Mouse (Mus musculus) bone marrow, adult 2 months (tissue): ENCODE measurements around the gene Arhgef28. TPM values are rescaled to one million over a fixed set of nuclear protein-coding genes. Genes with fewer than 3 reads are reported as not detected.

ENCODE experiments used
- H3K27ac ChIP-seq: fragments of 200-500 bp; 2 replicates; pipeline ENCODE4 v1.5.1; 2012; ENCODE audit warnings: low read depth, mild to moderate bottlenecking, control low read depth, inconsistent platforms, low read length; ENCODE audit not compliant: control insufficient read depth, poor library complexity, insufficient read depth
- H3K4me1 ChIP-seq: fragments of 200-500 bp; 2 replicates; pipeline ENCODE4 v1.6.1; 2011; ENCODE audit warnings: low read length; ENCODE audit not compliant: control insufficient read depth, insufficient read depth
- H3K4me3 ChIP-seq: fragments of 200-500 bp; replicated peaks from 2 replicates; pipeline ENCODE3; 2011; ENCODE audit warnings: mild to moderate bottlenecking, low read depth, low read length, control low read depth; ENCODE audit not compliant: control insufficient read depth
- CTCF ChIP-seq: fragments of 200-500 bp; IDR thresholded peaks from 2 replicates; pipeline ENCODE4 v1.5.1; 2011; ENCODE audit warnings: low read length, control low read depth; ENCODE audit not compliant: control insufficient read depth, insufficient read depth
- POLR2A ChIP-seq: fragments of 200-500 bp; IDR thresholded peaks from 2 replicates; pipeline ENCODE4 v1.6.1; 2011; ENCODE audit warnings: low read depth, mild to moderate bottlenecking, control low read depth, low read length, borderline replicate concordance; ENCODE audit not compliant: control insufficient read depth
- WGBS: fragments of 180-500 bp; shearing (Covaris S2); methylation state at CpG from one replicate; pipeline ENCODE4 v1.1.7; 2018; 5-methylcytosine and 5-hydroxymethylcytosine counted together
- polyA plus RNA-seq: library from polyadenylated mRNA; stranded (reverse); fragments of >200 nt; gene quantifications from 2 replicates; pipeline ENCODE4 v1.2.4, GENCODE M21; 2011; ENCODE audit warnings: low replicate concordance; ENCODE audit not compliant: missing spikeins, insufficient read depth, insufficient read length

Gene Arhgef28
- polyA plus RNA-seq, 1 experiment, result 2.7 TPM

DNA sequence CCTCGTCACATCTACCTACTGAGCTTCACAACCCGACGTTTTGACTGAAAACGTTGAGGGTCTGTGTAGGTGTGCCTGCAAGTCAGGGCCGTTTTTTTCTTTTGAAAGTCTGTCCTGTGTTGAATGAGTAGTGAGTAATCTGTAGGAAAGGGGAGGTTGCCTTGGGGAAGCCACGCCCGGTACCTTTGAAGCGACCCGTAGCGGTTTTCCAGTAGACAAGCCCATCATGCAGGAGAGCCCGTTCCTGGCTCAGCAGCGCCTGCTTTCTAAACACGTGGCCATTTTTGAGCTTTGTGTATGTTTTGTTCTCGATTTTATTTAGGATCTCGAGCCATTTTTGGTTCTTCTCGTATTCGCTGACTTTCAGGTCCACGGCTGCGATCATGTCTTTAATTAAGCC, 252.7 kb downstream of the Arhgef28 start:
- WGBS, result 84% methylated on average over 19 of the region's 19 CpGs
- TF ChIP-seq CTCF (no peak), POLR2A (no peak)
- Histone ChIP-seq H3K4me3 (no peak overlapping the region), H3K27ac (no peak overlapping the region), H3K4me1 (no peaks in the 10 kb centered on the region)

DNA sequence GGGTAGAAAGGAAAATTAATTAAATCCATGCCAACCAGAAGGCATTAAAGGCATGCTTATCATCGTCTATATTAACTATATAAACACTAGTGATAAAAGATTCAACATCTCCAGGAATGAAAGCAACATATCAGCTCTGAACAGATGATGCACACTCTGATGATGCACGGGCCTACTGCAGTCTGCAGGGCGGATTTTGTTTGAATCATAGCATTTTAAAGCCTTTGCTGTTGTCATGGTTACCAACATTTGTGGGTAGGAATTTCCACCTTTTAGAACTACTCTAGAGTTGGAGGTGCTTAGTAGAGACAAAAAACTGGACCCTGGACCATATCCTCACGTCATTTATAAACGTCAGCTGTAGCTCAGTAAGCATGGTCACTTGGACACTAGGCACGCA, 257.4 kb downstream of the Arhgef28 start:
- WGBS, result 82% methylated on average over 6 of the region's 6 CpGs
- TF ChIP-seq POLR2A, result no peak
- TF ChIP-seq CTCF, result no peak
- Histone ChIP-seq H3K4me1 (no peaks in the 10 kb centered on the region), H3K4me3 (no peak overlapping the region), H3K27ac (no peak overlapping the region)

DNA sequence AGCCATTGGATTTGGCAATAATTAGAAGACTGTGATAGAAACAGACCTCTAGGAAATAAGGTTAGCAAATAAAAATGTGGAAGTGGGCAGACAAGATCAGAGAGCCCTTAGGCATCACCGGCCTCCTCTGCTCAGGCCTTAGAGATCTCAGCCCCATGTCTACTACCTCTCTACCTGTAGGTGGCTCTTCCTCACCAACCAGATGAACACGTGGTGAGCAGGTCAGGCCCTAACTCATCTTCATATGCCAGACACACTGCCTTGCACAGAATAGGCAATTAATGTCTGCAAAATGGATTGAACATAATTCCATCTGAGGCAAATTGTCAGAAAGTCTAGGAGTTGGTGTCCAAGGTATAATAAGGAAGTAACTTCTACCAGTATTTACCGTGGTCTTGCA, 258.6 kb downstream of the Arhgef28 start:
- 39% methylated on average over 3 of the region's 3 CpGs for WGBS
- no peak for TF ChIP-seq CTCF
- TF ChIP-seq POLR2A, result no peak
- no peaks in the 10 kb centered on the region for H3K4me1 ChIP-seq
- no peak overlapping the region for H3K4me3 ChIP-seq
- H3K27ac ChIP-seq, result no peak overlapping the region

DNA sequence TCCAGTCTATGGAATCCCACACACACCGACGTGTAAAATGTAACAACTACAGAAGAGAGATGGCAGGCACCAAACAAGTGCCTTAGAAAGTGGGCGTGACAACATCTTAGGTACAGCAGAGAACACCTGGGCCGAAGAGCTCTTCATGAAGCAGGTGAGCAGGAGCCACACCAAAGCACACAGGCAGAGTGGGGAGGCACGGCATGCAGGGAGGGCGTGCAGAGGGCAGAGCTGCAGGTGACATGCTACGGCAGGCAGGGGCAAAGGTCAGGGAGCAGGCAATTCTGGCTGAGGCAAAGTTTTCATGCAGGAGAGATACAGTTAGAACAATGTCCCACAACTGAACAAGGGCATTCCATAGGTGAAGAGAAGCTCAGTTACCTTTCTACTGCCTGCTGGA, 259.8 kb downstream of the Arhgef28 start:
- Histone ChIP-seq H3K4me3 (no peak overlapping the region), H3K4me1 (peaks cover 2% of the 10 kb centered on the region), H3K27ac (no peak overlapping the region)
- 86% methylated on average over 7 of the region's 7 CpGs for WGBS
- TF ChIP-seq CTCF, result no peak
- TF ChIP-seq POLR2A, result no peak

DNA sequence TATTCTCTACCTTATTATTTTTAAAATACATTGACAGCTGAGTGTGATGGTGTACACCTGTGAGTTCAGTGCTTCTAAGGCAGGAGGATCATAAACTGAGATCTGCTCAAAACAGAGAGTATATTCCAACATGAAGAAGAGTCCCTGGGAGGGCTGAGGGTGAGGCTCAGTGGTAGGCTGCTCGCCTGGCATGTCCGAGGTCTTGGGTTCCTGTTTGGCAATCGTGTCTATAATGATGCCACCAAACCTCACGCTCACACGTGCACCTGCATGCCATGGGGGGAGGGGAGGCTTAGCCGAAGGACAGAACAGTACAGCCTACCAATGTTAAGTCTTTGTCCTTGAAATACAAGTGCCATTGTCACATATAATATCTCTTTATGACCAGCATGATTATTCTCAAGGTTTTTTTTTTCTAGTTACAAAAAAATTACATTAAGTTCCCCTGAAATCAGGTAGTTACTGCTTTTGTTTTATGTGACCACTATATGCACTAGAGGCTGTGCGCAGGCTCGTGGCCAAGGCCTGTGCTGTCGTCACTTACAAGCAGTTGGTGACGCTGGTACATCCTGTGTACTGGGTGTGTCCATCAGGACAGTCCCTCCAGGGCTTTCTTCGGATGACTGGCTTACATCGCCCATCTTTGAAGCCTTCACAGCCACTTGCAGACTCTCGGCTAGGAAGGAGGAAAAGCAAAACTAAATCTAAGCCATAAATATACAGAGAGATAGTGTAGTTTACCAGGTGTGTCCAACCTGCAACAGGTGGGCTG, 264.1 kb downstream of the Arhgef28 start:
- Histone ChIP-seq H3K4me1 (peaks cover 2% of the 10 kb centered on the region), H3K27ac (no peak overlapping the region), H3K4me3 (no peak overlapping the region)
- 40% methylated on average over 13 of the region's 13 CpGs for WGBS
- TF ChIP-seq POLR2A, result no peak
- no peak for TF ChIP-seq CTCF

DNA sequence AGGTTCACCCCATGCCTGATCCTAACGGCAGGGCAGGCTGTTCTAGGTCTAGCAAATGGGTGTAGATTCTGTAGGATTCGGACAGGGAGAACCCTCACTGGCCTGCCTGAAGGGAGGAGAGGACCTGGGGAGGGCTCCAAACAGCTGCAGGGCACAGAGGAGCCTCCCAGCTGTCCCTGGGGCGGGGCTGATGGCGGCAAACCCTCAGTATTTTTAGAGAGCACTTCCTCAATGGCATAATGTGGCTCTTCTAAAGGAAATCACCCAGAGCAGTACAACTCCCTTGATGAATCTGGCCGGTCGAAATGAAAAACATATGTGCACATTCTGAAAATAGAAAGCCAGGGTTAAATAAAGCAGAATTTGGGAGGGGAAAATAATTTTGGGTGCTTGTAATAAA, 265.1 kb downstream of the Arhgef28 start:
- TF ChIP-seq CTCF (no peak), POLR2A (no peak)
- H3K27ac ChIP-seq, result peak overlapping the region; percentile 57

DNA sequence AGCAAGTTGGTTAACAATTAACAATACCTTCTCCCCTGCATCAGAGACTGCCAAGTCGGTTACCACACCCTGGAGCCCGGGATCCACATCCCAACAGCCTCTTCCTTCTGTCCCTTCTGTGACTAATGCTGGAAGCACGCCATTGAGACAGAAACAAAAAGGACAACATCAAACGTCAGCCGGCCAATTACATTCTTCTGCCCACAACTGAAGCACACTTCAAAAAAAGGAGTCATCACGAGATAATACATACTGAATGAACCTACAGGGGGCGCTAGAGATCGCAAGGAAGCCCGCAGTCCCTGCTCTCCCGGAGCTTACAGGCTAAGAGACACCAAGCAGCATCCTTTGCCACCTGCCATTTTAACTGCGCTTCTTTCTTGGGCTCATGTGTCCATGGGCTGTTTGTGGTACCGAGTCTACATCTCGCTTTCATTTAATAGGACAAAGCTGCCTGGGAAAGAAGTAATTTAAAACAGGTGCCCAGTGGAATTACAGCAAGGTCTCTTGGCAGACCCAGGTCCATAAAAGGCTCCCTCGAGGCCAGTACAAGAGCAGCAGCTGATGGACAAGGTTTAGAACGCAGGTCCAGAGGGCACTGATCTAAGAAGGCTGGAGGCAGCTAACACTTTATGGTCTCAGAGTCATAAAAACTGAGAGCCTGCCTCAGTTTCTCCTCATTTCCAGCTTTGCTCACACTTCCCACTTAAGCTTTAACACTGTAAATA, 266.6 kb downstream of the Arhgef28 start:
- no peak overlapping the region for H3K4me3 ChIP-seq
- WGBS, result 74% methylated on average over 15 of the region's 15 CpGs
- H3K27ac ChIP-seq, result no peak overlapping the region
- TF ChIP-seq POLR2A, result no peak
- TF ChIP-seq CTCF, result no peak
- peaks cover 2% of the 10 kb centered on the region for H3K4me1 ChIP-seq

More for the DNA sequence above, 265.1 kb downstream of the Arhgef28 start:
- 2% methylated on average over 6 of the region's 6 CpGs for WGBS
- Histone ChIP-seq H3K4me1 (peaks cover 2% of the 10 kb centered on the region), H3K4me3 (no peak overlapping the region)

DNA sequence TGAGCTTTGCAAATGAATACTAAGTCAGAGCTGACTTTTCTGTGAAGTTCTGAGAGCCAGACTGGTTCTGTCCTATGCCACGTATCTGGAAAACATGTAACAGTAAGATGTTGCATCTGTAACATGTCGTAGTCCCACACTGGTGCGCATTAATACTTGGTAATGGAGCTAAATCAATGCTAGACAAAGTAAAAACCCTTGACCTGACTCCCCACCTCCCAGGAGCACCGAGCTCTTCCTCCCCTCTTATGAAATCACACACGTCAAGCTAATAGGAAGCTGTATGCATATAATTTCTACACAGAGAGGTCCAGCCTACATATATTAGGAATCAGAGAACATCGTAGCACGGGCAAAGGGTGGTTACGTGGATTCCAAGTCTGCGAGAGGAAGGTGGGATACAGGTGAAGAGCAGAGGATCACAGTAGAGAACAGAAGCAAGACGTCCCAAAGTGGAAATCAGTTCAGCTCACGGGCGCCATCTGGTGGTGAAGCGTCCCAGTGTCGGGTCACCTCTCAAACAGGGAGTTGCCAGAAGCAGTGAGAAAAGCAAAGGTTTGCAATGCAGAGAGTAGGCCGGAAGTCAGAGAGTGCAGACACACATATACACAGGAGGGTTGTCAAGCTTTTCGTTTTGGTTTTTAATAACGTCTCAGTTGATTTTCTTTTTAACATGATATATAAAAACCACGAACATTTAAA, 267.5 kb downstream of the Arhgef28 start:
- H3K27ac ChIP-seq, result no peak overlapping the region
- WGBS, result 22% methylated on average over 18 of the region's 18 CpGs
- H3K4me3 ChIP-seq, result no peak overlapping the region
- H3K4me1 ChIP-seq, result peaks cover 2% of the 10 kb centered on the region
- peak; percentile 88 for TF ChIP-seq CTCF
- no peak for TF ChIP-seq POLR2A
